ENCODE assay signal across 14 mouse cellular contexts in genomic region chr7:98994137-98994536, GRCm38 (mm10).
"Had no signal": no experiment of that assay in that cellular context is flagged by ENCODE, and none has a peak within 500 bp of the region (broad histone marks: within the 10 kb centered on the region; RNA-seq: fewer than 3 reads in every experiment).

No protein-coding gene starts in this region.

- H3K36me3 ChIP-seq: midbrain, embryonic 12.5 days; stomach, embryonic 15.5 days had no signal

- H3K4me1 ChIP-seq: neural tube, embryonic 13.5 days; stomach, embryonic 15.5 days had no signal

- H3K4me3 ChIP-seq: kidney, embryonic 15.5 days; limb, embryonic 13.5 days; midbrain, embryonic 12.5 days; neural tube, embryonic 13.5 days; stomach, embryonic 15.5 days had no signal

- H3K27me3 ChIP-seq: kidney, embryonic 15.5 days; midbrain, embryonic 12.5 days; neural tube, embryonic 13.5 days; stomach, embryonic 15.5 days had no signal

- H3K9me3 ChIP-seq: kidney, embryonic 15.5 days; limb, embryonic 13.5 days; midbrain, embryonic 12.5 days; neural tube, embryonic 13.5 days; stomach, embryonic 15.5 days had no signal

- H3K27ac ChIP-seq: kidney, embryonic 15.5 days; limb, embryonic 13.5 days; liver, embryonic 14.5 days; midbrain, embryonic 12.5 days; neural tube, embryonic 13.5 days; stomach, embryonic 15.5 days had no signal

- DNase-seq: kidney, adult 2 months; kidney, postnatal 14 days; left cerebral cortex, postnatal 4 days; lung, adult 2 months; retina, postnatal 1 day; right cerebral cortex, postnatal 4 days had no signal

- ATAC-seq: intestine, embryonic 16.5 days; midbrain, embryonic 16.5 days had no signal

- H3K9ac ChIP-seq: kidney, embryonic 15.5 days; limb, embryonic 13.5 days; liver, embryonic 14.5 days; midbrain, embryonic 12.5 days; neural tube, embryonic 13.5 days; stomach, embryonic 15.5 days had no signal

- H3K4me2 ChIP-seq: kidney, embryonic 15.5 days; limb, embryonic 13.5 days; midbrain, embryonic 12.5 days; neural tube, embryonic 13.5 days; stomach, embryonic 15.5 days had no signal
